Mouse (Mus musculus) monocyte, adult 2 months (primary cell): ENCODE measurements at regions not wholly inside any gene's neighbourhood (a gene's known extent, or its start where the extent isn't known, plus 50 kb on each side); places are given as distances from the start of the nearest gene placed in this dataset.

Source experiments
- DNase-seq, 2 experiments: peaks; one replicate each; pipeline ENCODE4 v3.0.0; 2022; ENCODE audit warnings: low spot score in 2 of 2, low read depth in 1 of 2

- DNase-seq, result no peak
Observed at GRCm38 (mm10) chr3:38820787-38821186, 66.0 kb upstream of the Fat4 start.

GRCm38 (mm10) chr3:38820315-38820714 lies 66.4 kb upstream of the Fat4 start:
- DNase-seq, result no peak

- no peak for DNase-seq
Observed at GRCm38 (mm10) chr3:38817651-38818050, 69.1 kb upstream of the Fat4 start.

GRCm38 (mm10) chr3:38812457-38812856 lies 74.3 kb upstream of the Fat4 start:
- DNase-seq, result no peak

- no peak for DNase-seq
Observed at GRCm38 (mm10) chr3:38811635-38812034, 75.1 kb upstream of the Fat4 start.

- DNase-seq, result no peak
Observed at GRCm38 (mm10) chr3:38806469-38807055, 80.2 kb upstream of the Fat4 start.

- DNase-seq, result no peak
Observed at GRCm38 (mm10) chr3:38806036-38806435, 80.7 kb upstream of the Fat4 start.

- DNase-seq, result no peak
Observed at GRCm38 (mm10) chr3:38795646-38796301, 91.0 kb upstream of the Fat4 start.

- no peak for DNase-seq
Observed at GRCm38 (mm10) chr3:38793221-38793620, 93.5 kb upstream of the Fat4 start.

GRCm38 (mm10) chr3:38788751-38789150 lies 98.0 kb upstream of the Fat4 start:
- no peak for DNase-seq

- DNase-seq, result no peak
Observed at GRCm38 (mm10) chr3:38783711-38784110, 103.0 kb upstream of the Fat4 start.

GRCm38 (mm10) chr3:38783051-38783450 lies 103.7 kb upstream of the Fat4 start:
- DNase-seq, result no peak

- DNase-seq, result no peak
Observed at GRCm38 (mm10) chr3:38776743-38777366, 109.9 kb upstream of the Fat4 start.

- DNase-seq, result no peak
Observed at GRCm38 (mm10) chr3:38754632-38755123, 132.1 kb upstream of the Fat4 start.

- no peak for DNase-seq
Observed at GRCm38 (mm10) chr3:38753446-38754205, 133.1 kb upstream of the Fat4 start.

- no peak for DNase-seq
Observed at GRCm38 (mm10) chr3:38742155-38742554, 144.6 kb upstream of the Fat4 start.

- DNase-seq, result no peak
Observed at GRCm38 (mm10) chr3:38722606-38723005, 164.1 kb upstream of the Fat4 start.

- DNase-seq, result no peak
Observed at GRCm38 (mm10) chr3:38712078-38712873, 174.5 kb upstream of the Fat4 start.

- DNase-seq, result no peak
Observed at GRCm38 (mm10) chr3:38711229-38711628, 175.5 kb upstream of the Fat4 start.

GRCm38 (mm10) chr3:38707891-38708290 lies 178.8 kb upstream of the Fat4 start:
- no peak for DNase-seq

- DNase-seq, result no peak
Observed at GRCm38 (mm10) chr3:38699206-38699605, 187.5 kb upstream of the Fat4 start.
